Mouse (Mus musculus) hindbrain, embryonic 12.5 days (tissue): ENCODE measurements around the gene Slfn2. TPM values are rescaled to one million over a fixed set of nuclear protein-coding genes. Genes with fewer than 3 reads are reported as not detected.

Experiments used
- ATAC-seq: fragments of 200-750 bp; cut with Nextera tagmentation; 2 replicates; pipeline ENCODE4 v1.8.0; 2017; ENCODE audit warnings: moderate TSS enrichment; ENCODE audit not compliant: low FRiP score
- H3K27ac ChIP-seq: fragments of 300-500 bp; sonication (generic); 2 replicates; pipeline ENCODE4 v1.5.1; 2016; ENCODE audit warnings: mild to moderate bottlenecking
- H3K27me3 ChIP-seq: fragments of 300-500 bp; sonication (generic); 2 replicates; pipeline ENCODE4 v1.6.1; 2016; ENCODE audit warnings: mild to moderate bottlenecking
- H3K36me3 ChIP-seq: fragments of 300-500 bp; sonication (generic); 2 replicates; pipeline ENCODE4 v1.6.1; 2016; ENCODE audit warnings: mild to moderate bottlenecking
- H3K4me1 ChIP-seq: fragments of 300-500 bp; sonication (generic); 2 replicates; pipeline ENCODE4 v1.6.1; 2016
- H3K4me2 ChIP-seq: fragments of 300-500 bp; sonication (generic); replicated peaks from 2 replicates; pipeline ENCODE4 v1.6.1; 2016; ENCODE audit warnings: mild to moderate bottlenecking
- H3K4me3 ChIP-seq: fragments of 300-500 bp; sonication (generic); 2 replicates; pipeline ENCODE4 v1.5.1; 2016; ENCODE audit warnings: mild to moderate bottlenecking
- H3K9ac ChIP-seq: fragments of 300-500 bp; sonication (generic); 2 replicates; pipeline ENCODE4 v1.6.1; 2016; ENCODE audit warnings: mild to moderate bottlenecking, moderate library complexity
- H3K9me3 ChIP-seq: fragments of 300-500 bp; sonication (generic); replicated peaks from 2 replicates; pipeline ENCODE4 v1.6.1; 2016; ENCODE audit warnings: mild to moderate bottlenecking
- WGBS: fragments of 180-500 bp; shearing (Covaris S2); methylation state at CpG from one replicate; pipeline ENCODE4 v1.1.7; 2016; 5-methylcytosine and 5-hydroxymethylcytosine counted together
- microRNA-seq: library from miRNA; unstranded; fragments of <30 nt; microRNA quantifications from one replicate; pipeline ENCODE4, GENCODE M21; 2017
- polyA plus RNA-seq: library from polyadenylated mRNA; unstranded; fragments of >200 nt; fragmentation: Nextera tagmentation; extraction: Ambion mirVana; gene quantifications from 2 replicates; pipeline ENCODE4 v1.2.1, GENCODE M21; 2016

Gene Slfn2
- polyA plus RNA-seq, 1 experiment from 2014 or later = 1.7 TPM

DNA sequence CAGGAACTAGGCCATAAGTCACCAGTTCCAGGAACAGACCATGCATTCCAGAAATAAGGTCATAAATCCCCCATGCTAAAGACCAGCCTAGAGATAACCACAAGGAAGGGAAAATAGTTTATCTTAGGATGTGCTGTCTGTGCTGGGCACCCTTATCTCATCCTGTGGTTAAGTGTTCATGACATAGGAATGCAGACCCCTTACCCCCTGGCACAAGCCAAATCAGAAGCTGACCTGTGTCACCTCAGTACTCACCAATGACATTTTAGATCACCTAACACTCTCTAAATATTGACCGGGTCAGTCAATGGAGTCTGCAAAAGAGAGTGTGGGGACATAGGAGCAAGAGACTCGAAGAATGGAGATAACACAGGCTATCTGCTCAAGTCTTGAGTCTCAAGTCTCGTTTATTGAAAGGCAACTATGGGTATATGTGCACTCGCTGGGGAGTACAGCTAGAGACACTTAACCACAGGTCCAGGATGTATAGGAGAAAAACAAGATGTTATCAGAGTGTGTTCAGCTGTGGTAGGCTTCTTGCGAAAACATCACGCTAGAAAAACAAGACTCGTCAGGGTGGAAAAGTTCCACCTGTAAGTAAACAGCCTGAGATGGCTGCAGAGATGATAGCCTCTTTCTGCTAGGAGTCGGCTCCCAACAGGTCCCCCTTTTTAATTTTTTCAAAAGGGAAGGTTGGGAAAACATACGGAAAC, 14.7 kb downstream of the Slfn2 start:
- 79% methylated on average over 9 of the region's 9 CpGs for WGBS
- no peaks in the 10 kb centered on the region for H3K27me3 ChIP-seq
- H3K4me1 ChIP-seq = no peaks in the 10 kb centered on the region
- no peak overlapping the region for H3K4me2 ChIP-seq
- H3K27ac ChIP-seq = no peak overlapping the region
- H3K36me3 ChIP-seq = no peaks in the 10 kb centered on the region
- no peak overlapping the region for H3K9ac ChIP-seq
- no peak for ATAC-seq
- no peaks in the 10 kb centered on the region for H3K9me3 ChIP-seq
- no peak overlapping the region for H3K4me3 ChIP-seq

DNA sequence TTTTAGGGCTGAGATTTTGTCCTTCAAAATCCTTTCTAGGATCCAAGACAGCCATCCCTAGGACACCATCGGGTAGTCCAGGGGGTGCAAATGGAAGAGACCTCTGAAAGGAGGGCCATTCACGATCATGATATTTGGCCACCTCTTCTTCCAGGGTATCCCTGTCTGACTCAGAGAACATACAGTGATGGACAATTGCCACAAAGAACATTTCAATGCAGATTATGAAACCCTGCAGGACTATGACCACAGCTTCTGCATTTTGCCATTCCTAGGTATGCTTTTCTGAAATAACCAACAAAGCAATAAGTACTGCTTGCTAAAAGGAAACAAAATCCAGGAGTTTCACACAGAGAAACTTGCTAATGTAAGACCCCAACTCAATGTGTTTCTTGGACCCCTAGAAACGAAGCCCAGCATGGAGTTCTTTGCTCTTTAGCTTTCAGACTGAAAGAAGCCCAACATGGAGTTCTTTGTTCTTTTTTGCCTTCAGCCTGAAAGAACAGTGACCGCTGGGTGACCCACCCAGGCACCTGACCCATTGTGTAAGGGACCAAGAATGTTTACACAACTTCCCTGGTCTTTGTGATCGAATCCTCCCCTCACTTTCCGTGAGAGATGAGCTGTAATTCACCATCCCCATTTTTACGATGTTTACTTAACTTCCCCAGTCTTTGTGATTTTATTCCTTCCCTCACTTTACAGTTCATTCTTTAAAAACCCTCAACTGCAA, 18.0 kb downstream of the Slfn2 start:
- Histone ChIP-seq H3K27ac (no peak overlapping the region), H3K36me3 (no peaks in the 10 kb centered on the region), H3K9me3 (no peaks in the 10 kb centered on the region), H3K4me2 (no peak overlapping the region), H3K4me3 (no peak overlapping the region), H3K4me1 (no peaks in the 10 kb centered on the region), H3K27me3 (no peaks in the 10 kb centered on the region), H3K9ac (no peak overlapping the region)
- ATAC-seq = no peak
- 62% methylated on average over 7 of the region's 7 CpGs for WGBS

DNA sequence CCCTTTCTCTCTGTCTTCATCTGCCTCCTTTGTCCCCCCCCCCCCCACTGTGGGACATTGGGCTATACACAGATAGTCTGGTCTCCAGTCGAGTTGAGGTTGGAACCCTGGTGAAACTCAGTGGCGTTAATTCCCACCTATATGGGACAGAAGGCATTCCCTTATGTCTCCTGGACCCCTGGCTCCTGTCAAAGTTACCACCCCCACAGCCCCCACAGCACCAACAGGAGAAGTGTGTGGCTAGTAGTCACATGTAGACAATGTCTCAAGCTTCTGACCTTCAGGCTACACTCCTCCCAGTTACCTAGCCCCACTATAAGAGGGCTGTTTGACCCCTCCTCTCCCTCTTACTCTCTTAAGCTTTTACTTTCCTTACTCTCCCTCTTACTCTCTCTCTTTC, 19.2 kb downstream of the Slfn2 start:
- Histone ChIP-seq H3K4me1 (no peaks in the 10 kb centered on the region), H3K4me3 (no peak overlapping the region), H3K9me3 (no peaks in the 10 kb centered on the region), H3K9ac (no peak overlapping the region), H3K4me2 (no peak overlapping the region), H3K27me3 (no peaks in the 10 kb centered on the region), H3K36me3 (no peaks in the 10 kb centered on the region), H3K27ac (no peak overlapping the region)
- ATAC-seq = no peak
- WGBS = 85% methylated on average over 2 of the region's 2 CpGs

DNA sequence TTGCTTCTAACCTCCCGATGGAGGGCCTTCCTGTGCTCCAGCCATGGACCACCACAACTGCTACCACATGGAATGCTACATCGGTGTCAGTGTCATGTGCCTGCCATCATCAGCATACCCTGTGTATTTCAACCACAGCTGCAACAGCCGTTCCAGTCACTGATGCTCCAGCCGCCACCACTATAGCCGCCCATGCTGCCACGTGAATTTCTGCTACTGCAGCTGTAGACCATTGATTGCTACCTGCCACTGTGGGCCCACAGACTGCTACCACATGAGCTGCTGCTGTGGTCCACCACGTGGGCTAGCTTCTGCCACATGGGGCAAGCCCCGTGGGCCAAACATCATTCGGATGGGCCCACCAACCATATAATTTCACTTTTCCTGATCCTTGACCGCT, 19.8 kb downstream of the Slfn2 start:
- Histone ChIP-seq H3K27ac (no peak overlapping the region), H3K4me1 (no peaks in the 10 kb centered on the region), H3K9ac (no peak overlapping the region), H3K36me3 (no peaks in the 10 kb centered on the region), H3K27me3 (no peaks in the 10 kb centered on the region), H3K9me3 (no peaks in the 10 kb centered on the region), H3K4me3 (no peak overlapping the region), H3K4me2 (no peak overlapping the region)
- ATAC-seq = no peak
- WGBS = 94% methylated on average over 10 of the region's 10 CpGs

DNA sequence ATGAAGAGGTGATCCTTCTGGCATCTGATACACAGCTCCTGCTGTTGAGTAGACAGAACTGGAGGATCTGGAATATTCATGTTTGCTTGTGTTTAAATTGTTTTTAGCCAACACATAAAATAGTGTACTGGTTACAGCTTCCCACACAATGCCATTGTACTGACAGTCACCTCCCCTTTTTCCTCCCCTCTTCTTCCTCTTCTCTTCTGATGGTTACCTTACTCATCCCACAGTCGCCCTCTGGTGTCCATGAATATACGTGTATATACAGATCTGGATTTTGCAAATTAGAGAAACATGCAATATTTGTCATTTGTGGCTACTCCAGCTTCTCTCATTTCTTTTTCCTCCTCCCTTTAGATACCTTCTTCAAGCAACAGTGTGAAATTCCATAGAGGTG, 50.2 kb downstream of the Slfn2 start:
- no peak overlapping the region for H3K27ac ChIP-seq
- H3K4me2 ChIP-seq = no peak overlapping the region
- ATAC-seq = no peak
- no peaks in the 10 kb centered on the region for H3K4me1 ChIP-seq
- H3K36me3 ChIP-seq = no peaks in the 10 kb centered on the region
- H3K9ac ChIP-seq = no peak overlapping the region
- no peaks in the 10 kb centered on the region for H3K27me3 ChIP-seq
- peaks cover 6% of the 10 kb centered on the region; the same call in 1 of the 2 replicates for H3K9me3 ChIP-seq
- no peak overlapping the region for H3K4me3 ChIP-seq
- 41% methylated on average over 2 of the region's 2 CpGs for WGBS

DNA sequence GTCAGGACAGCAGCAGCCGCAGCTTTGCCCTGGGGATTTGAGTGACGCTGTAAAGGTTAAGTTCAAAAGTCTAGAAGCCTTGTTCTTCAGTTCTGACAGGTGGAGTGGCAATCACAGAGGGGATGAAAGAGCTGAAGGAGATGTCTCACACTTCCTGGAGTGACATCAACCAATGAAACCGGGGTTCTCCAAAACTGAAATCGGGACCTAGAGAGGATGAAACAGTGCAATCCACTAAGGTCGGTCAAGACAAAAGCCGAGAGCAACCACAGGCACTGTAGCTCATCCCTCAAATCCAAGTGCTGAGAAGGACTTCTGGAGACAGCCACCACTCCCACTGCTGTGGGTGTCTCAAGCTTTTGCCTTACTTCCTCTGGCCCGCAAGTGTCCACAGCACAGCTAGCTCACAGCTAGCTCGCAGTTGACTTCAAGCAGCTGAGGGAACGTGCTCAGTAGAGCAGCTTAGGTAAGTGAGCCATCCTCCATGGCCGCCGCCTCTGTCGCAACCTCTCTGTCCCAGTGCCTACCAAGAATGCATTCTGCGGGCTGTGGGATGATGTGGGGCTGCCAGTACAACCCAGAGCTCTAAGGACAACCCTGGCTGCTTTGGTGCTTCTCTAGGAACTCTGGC, 51.8 kb downstream of the Slfn2 start, which contains the start of gene Slfn1:
Gene Slfn1 (plus strand): TSS at position 253 of the 631 bp plus-strand sequence.
- no peak within 1 kb of the TSS for H3K4me2 ChIP-seq
- H3K36me3 ChIP-seq = no peaks in the 10 kb centered on the region
- no peak within 1 kb of the TSS for H3K27ac ChIP-seq
- H3K9me3 ChIP-seq = no peaks in the 10 kb centered on the region
- no peak within 1 kb of the TSS for H3K9ac ChIP-seq
- WGBS = 90% methylated on average over 13 of the region's 13 CpGs
- no peak for ATAC-seq
- no peaks in the 10 kb centered on the region for H3K4me1 ChIP-seq
- no peaks in the 10 kb centered on the region for H3K27me3 ChIP-seq
- no peak within 1 kb of the TSS for H3K4me3 ChIP-seq

DNA sequence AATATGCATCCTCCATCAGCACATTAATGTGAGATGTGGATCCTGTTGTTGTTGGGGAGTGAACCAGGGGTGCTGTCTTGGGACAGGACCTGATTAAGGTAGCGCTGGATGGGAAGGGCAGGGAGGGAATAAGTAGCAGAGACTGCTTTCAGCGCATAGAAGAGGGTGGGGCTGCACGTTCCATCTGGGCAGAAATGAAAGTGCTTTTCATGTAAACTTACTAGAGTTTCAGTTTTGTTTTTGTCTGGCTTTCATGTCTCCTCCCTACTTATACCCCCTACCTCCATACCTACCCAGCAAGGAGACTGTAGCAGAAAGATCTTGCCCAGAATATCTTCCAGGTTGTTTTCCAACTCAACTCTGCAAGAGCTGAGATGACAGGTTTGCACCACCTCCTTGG, 53.1 kb downstream of the Slfn2 start:
- 60% methylated on average over 3 of the region's 3 CpGs for WGBS
- H3K4me2 ChIP-seq = no peak overlapping the region
- H3K27me3 ChIP-seq = no peaks in the 10 kb centered on the region
- no peak for ATAC-seq
- H3K36me3 ChIP-seq = no peaks in the 10 kb centered on the region
- H3K9me3 ChIP-seq = no peaks in the 10 kb centered on the region
- no peak overlapping the region for H3K4me3 ChIP-seq
- H3K27ac ChIP-seq = no peak overlapping the region
- no peak overlapping the region for H3K9ac ChIP-seq
- no peaks in the 10 kb centered on the region for H3K4me1 ChIP-seq

Small RNA genes lying within 50 kb of the gene (microRNA-seq; reads per million reads assigned to microRNA genes)
- gene Gm27598 = not detected

Other genes with a start within 250 kb of the Slfn2 start
- gene Rffl, start 193.9 kb upstream of the Slfn2 start, polyA plus RNA-seq = 8.9 and 9.6 TPM in 2 replicates
- 10.9 and 12.6 TPM in 2 replicates for gene Rad51d, start 174.5 kb upstream of the Slfn2 start, polyA plus RNA-seq
- 0.65 and 0.68 TPM in 2 replicates for gene Fndc8, start 173.0 kb upstream of the Slfn2 start, polyA plus RNA-seq
- gene Nle1, start 156.7 kb upstream of the Slfn2 start, polyA plus RNA-seq = 32.1 and 32.7 TPM in 2 replicates
- 1.4 and 4.1 TPM in 2 replicates for gene Unc45b, start 154.6 kb upstream of the Slfn2 start, polyA plus RNA-seq
- 1.1 and 1.3 TPM in 2 replicates for gene Slfn5, start 113.8 kb upstream of the Slfn2 start, polyA plus RNA-seq
- 10.1 and 10.9 TPM in 2 replicates for gene Slfn9, start 73.3 kb upstream of the Slfn2 start, polyA plus RNA-seq
- gene Slfn8, start 44.3 kb upstream of the Slfn2 start, polyA plus RNA-seq = 0.34 and 0.53 TPM in 2 replicates
- gene Slfn1, start 51.7 kb downstream of the Slfn2 start, polyA plus RNA-seq = not detected in 2 replicates
- 0.13 TPM in 1 of 2 replicates, not detected in the other for gene Slfn4, start 110.1 kb downstream of the Slfn2 start, polyA plus RNA-seq
- 0.66 and 0.68 TPM in 2 replicates for gene Slfn3, start 126.2 kb downstream of the Slfn2 start, polyA plus RNA-seq
- gene Slfn14, start 221.6 kb downstream of the Slfn2 start, polyA plus RNA-seq = 0.87 and 1.1 TPM in 2 replicates
- 113 and 128 TPM in 2 replicates for gene Ap2b1, start 233.9 kb downstream of the Slfn2 start, polyA plus RNA-seq
- 16.4 and 19.8 TPM in 2 replicates for gene Pex12, start 237.5 kb downstream of the Slfn2 start, polyA plus RNA-seq